Mouse (Mus musculus): ENCODE measurements around the gene Agps.

DNA sequence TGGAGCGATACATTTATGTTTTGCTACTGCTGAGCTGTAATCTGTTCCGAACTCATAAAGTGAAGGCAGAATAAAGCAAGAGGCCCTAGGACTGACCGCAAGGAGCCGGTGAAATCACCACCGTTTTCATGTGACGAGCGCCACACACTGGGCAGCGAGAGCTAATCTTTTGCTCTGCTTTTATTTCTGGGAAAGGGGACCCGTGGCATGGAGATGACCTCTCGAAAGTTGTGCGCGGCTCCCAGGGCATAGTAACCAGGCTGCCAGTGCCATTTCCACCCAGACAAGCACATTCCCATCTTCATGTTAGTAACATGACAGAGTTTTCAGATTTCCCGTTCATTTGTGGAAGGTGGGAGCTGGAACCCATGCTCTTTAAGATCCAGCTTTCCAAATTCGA is 132.5 kb downstream of the Agps start:
- TF ChIP-seq CTCF (IDR thresholded peaks at IDR 0.05; ENCODE audit: low read depth, low read length) (no peak), GATA1 (IDR thresholded peaks at IDR 0.05; ENCODE audit: borderline replicate concordance, low read length) (no peak), TAL1 (conservative IDR thresholded peaks at IDR 0.05; ENCODE audit: low read depth, low read length) (no peak)
